Mouse (Mus musculus) ES-E14 (cell line): ENCODE data around the gene Ssna1. TPM values are rescaled to one million over a fixed set of nuclear protein-coding genes. Genes with fewer than 3 reads are reported as not detected.

Experiments
- DNase-seq: peaks from one replicate; pipeline ENCODE4 v3.0.0-alpha.2; 2013; ENCODE audit warnings: low read depth, low spot score
- H3K27ac ChIP-seq: 2 replicates; pipeline ENCODE4 v1.5.1; 2012; ENCODE audit warnings: low read depth, mild to moderate bottlenecking, low read length, moderate library complexity, mixed read lengths; ENCODE audit not compliant: poor library complexity, insufficient read depth, severe bottlenecking
- H3K36me3 ChIP-seq: 2 replicates; pipeline ENCODE4 v1.6.1; 2012; ENCODE audit warnings: mild to moderate bottlenecking, low read length, moderate library complexity, mixed read lengths; ENCODE audit not compliant: control insufficient read depth, poor library complexity, insufficient read depth, severe bottlenecking
- H3K4me1 ChIP-seq, 2 experiments: fragments of 150-350 bp in 1 of 2; sonication (generic) in 1 of 2; 2 replicates each; pipeline ENCODE4 v1.6.1; 2012; ENCODE audit warnings: low read length in 2 of 2, mild to moderate bottlenecking in 1 of 2, mixed read lengths in 1 of 2; ENCODE audit not compliant: control insufficient read depth in 2 of 2, insufficient read depth in 2 of 2, poor library complexity in 1 of 2
- H3K4me3 ChIP-seq, 2 experiments: fragments of 150-350 bp in 1 of 2; sonication (generic) in 1 of 2; 2 replicates each; pipeline ENCODE4 v1.5.1; 2012; ENCODE audit warnings: low read length in 2 of 2, low read depth in 1 of 2, mild to moderate bottlenecking in 1 of 2, mixed read lengths in 1 of 2; ENCODE audit not compliant: insufficient read depth in 1 of 2, poor library complexity in 1 of 2, severe bottlenecking in 1 of 2
- H3K9ac ChIP-seq: 2 replicates; pipeline ENCODE4 v1.6.1; 2012; ENCODE audit warnings: low read depth, mild to moderate bottlenecking, low read length, mixed read lengths; ENCODE audit not compliant: poor library complexity, insufficient read depth, severe bottlenecking
- H3K9me3 ChIP-seq: fragments of 150-350 bp; sonication (generic); 2 replicates; pipeline ENCODE4 v1.6.1; 2012; ENCODE audit warnings: low read depth, mild to moderate bottlenecking, low read length; ENCODE audit not compliant: control insufficient read depth, insufficient read depth
- CHD2 ChIP-seq: IDR thresholded peaks from 2 replicates; pipeline ENCODE4 v1.6.1; 2014; ENCODE audit warnings: mild to moderate bottlenecking, low read depth, low read length, inconsistent platforms
- HCFC1 ChIP-seq: IDR thresholded peaks from 2 replicates; pipeline ENCODE4 v1.6.1; 2012; ENCODE audit warnings: low read length, inconsistent platforms, borderline replicate concordance; ENCODE audit not compliant: insufficient read depth
- MAFK ChIP-seq: IDR thresholded peaks from 2 replicates; pipeline ENCODE4 v1.6.1; 2014; ENCODE audit warnings: mild to moderate bottlenecking, low read depth, low read length, inconsistent platforms; ENCODE audit not compliant: insufficient read depth
- ZC3H11A ChIP-seq: IDR thresholded peaks from 2 replicates; pipeline ENCODE4 v1.6.1; 2012; ENCODE audit warnings: low read depth, mild to moderate bottlenecking, inconsistent platforms, low read length, borderline replicate concordance
- ZNF384 ChIP-seq: IDR thresholded peaks from 2 replicates; pipeline ENCODE4 v1.6.1; 2012; ENCODE audit warnings: low read depth, low read length, inconsistent platforms
- in situ Hi-C, 2 experiments: fragments of 600-800 bp; cut with MboI; formaldehyde crosslinking; loops; one replicate each; pipeline ENCODE4 v1.15.1; 2025; ENCODE audit warnings: low sequenced_read_pairs in 2 of 2, inconsistent platforms in 1 of 2; ENCODE audit not compliant: unreplicated experiment in 2 of 2
- total RNA-seq: library from RNA; depleted of rRNA; stranded (reverse); fragments of 300-350 nt; gene quantifications from 2 replicates; pipeline ENCODE4 v1.2.3, GENCODE M21; 2012

The Ssna1 gene
- total RNA-seq, 1 experiment, result 70.6 TPM

GRCm38 (mm10) chr2:25278928-25279882 is 7.0 kb upstream of the Ssna1 start:
- TF ChIP-seq ZNF384 (no peak), CHD2 (no peak), MAFK (no peak), ZC3H11A (peak; percentile 43)
- Histone ChIP-seq H3K36me3 (peaks cover 46% of the 10 kb centered on the region), H3K4me1 (no peaks in the 10 kb centered on the region), H3K27ac (no peak overlapping the region), H3K9me3 (no peaks in the 10 kb centered on the region), H3K9ac (no peak overlapping the region), H3K4me3 (no peak overlapping the region)
- peak; percentile 95 for DNase-seq
- in situ Hi-C loops, result no loop called here

DNA sequence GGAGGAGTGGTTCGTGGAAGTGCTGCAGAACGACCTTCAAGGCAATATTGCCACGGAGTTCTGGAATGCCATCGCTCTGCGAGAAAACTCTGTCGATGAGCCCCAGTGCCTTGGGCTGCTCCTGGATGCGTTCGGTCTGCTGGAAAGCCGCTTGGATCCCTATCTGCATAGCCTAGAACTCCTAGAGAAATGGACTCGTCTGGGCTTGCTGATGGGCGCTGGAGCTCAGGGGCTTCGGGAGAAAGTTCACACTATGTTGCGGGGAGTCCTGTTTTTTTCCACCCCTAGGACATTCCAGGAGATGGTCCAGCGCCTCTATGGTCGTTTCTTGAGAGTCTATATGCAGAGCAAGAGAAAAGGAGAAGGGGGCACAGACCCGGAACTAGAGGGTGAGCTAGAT is 772 bp upstream of the Ssna1 start:
- peak overlapping the region; percentile 75 to 89 for H3K4me3 ChIP-seq
- H3K36me3 ChIP-seq, result peaks cover 40% of the 10 kb centered on the region
- no peak for DNase-seq
- H3K9me3 ChIP-seq, result no peaks in the 10 kb centered on the region
- H3K4me1 ChIP-seq, result peaks cover 0 to 2% of the 10 kb centered on the region in 2 experiments; a peak in 2 of 4 replicates
- in situ Hi-C loops, result no loop called here
- no peak overlapping the region for H3K27ac ChIP-seq
- peak overlapping the region; percentile 83 for H3K9ac ChIP-seq
- TF ChIP-seq HCFC1, result no peak
- TF ChIP-seq ZC3H11A, result no peak
- no peak for TF ChIP-seq ZNF384
- TF ChIP-seq CHD2, result no peak
- no peak for TF ChIP-seq MAFK

DNA sequence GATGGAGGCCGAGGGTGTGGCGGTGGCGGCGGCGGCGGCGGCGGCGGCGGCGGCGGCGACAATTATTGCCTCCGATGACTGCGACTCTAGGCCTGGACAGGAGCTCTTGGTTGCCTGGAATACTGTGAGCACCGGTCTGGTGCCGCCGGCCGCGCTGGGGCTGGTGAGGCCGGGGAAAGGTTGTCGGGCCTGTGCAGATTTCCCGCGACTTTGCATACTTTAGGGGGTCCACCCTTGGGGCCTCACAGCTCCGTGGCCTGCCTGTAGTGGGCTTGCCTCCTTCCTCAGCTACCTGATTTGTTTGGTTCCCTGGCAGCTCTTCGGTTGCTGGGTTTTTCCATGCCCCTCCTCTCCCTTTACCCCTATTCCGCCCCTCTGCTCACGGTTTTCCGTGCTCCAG is 277 bp upstream of the Ssna1 start:
- no peaks in the 10 kb centered on the region for H3K9me3 ChIP-seq
- no peak overlapping the region for H3K27ac ChIP-seq
- in situ Hi-C loops, result no loop called here
- TF ChIP-seq CHD2, result no peak
- no peak for TF ChIP-seq MAFK
- DNase-seq, result no peak
- H3K9ac ChIP-seq, result peak overlapping the region; percentile 83
- H3K4me3 ChIP-seq, result peak overlapping the region; percentile 75 to 89
- H3K36me3 ChIP-seq, result peaks cover 35% of the 10 kb centered on the region
- H3K4me1 ChIP-seq, result peaks cover 0 to 2% of the 10 kb centered on the region in 2 experiments; a peak in 2 of 4 replicates

GRCm38 (mm10) chr2:25267746-25268309 is 4.4 kb downstream of the Ssna1 start:
- H3K27ac ChIP-seq, result no peak overlapping the region
- H3K9me3 ChIP-seq, result no peaks in the 10 kb centered on the region
- H3K36me3 ChIP-seq, result peaks cover 15% of the 10 kb centered on the region
- H3K4me1 ChIP-seq, result peaks cover 0 to 14% of the 10 kb centered on the region in 2 experiments; a peak in 2 of 4 replicates
- TF ChIP-seq MAFK, result no peak
- no peak for TF ChIP-seq HCFC1
- no peak for TF ChIP-seq CHD2
- TF ChIP-seq ZNF384, result no peak
- TF ChIP-seq ZC3H11A, result no peak
- DNase-seq, result no peak
- in situ Hi-C loops, result no loop called here
- H3K4me3 ChIP-seq, result no peak overlapping the region
- H3K9ac ChIP-seq, result no peak overlapping the region
